Mouse (Mus musculus) adrenal gland, postnatal 4 days (tissue): ENCODE results near the gene Rsu1. TPM values are rescaled to one million over a fixed set of nuclear protein-coding genes. Genes with fewer than 3 reads are reported as not detected.

Experiments used
- DNase-seq, 2 experiments: peaks; one replicate each; pipeline ENCODE4 v3.0.0; 2021 to 2022; ENCODE audit warnings: low spot score in 2 of 2, mixed read lengths in 2 of 2
- total RNA-seq, 2 experiments: library from RNA; stranded (reverse); gene quantifications; 2 replicates each; pipeline ENCODE4 v1.2.3; 2021

The Rsu1 gene
- total RNA-seq, 2 experiments from 2014 or later, result 79.3 to 96.2 TPM

- no peak for DNase-seq
Observed at GRCm38 (mm10) chr2:13080476-13080875, 190.7 kb downstream of the Rsu1 start.

DNA sequence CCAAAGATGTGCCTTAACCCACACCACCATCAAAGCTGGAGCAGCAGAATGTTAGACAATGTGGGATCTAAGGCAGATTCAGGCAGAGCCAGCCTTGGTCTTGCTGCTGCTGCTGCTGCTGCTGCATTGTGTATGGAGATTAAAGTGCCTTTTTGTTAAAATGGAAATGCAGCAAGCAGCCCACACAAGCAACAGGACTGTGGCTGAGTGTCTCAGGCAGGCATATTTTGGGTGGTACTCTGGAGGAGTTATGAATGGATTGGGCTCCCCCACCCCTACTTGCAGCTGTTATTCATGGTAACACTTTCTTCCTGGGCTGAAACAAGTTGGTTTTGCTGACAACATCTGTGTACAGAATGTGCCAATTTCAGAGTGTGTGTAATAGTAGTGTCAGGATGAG lies 199.0 kb downstream of the Rsu1 start:
- DNase-seq, result no peak

GRCm38 (mm10) chr2:13060426-13061170 lies 210.6 kb downstream of the Rsu1 start:
- DNase-seq, result no peak

DNA sequence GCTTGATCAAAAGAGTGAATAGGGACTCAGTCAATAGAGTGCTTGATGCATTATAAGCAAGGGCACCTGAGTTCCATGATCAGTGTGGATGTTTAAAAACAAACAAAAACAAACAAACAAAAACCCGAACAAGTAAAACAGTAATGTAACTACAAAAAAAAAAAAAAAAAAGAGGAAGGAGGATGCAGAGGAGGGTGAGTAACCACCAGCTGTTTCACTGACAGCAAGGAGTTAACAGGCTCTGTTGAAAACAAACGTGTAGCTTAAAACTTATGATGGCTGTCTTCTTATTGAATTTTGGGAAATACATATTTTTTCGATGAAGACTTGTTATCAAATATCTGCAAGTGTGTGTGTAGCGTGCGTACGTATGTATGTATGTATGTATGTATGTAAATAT lies 222.6 kb downstream of the Rsu1 start:
- DNase-seq, result no peak

DNA sequence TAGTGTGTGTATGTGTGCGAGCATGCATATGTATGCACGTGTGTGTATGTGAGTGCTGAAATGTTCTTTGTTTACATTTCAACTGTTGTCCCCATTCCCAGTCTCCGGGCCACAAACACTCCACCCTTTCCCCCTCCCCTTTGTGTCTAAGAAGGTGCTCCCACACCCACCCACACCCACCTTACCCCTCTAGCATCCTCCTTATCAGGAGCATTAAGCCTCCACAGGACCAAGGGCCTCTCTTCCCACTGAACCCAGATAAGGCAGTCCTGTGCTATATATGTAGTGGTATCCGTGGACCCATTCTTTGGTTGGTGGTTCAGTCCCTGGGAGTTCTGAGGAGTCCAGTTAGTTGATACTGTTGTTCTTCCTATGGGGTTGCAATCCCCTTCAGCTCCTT lies 226.7 kb downstream of the Rsu1 start:
- no peak for DNase-seq

GRCm38 (mm10) chr2:13039785-13040184 lies 231.4 kb downstream of the Rsu1 start:
- DNase-seq, result no peak

GRCm38 (mm10) chr2:13038772-13039171 lies 232.4 kb downstream of the Rsu1 start:
- no peak for DNase-seq

Other genes starting within 250 kb of the Rsu1 start
- gene Cubn, start 220.4 kb upstream of the Rsu1 start, total RNA-seq, result 10 to 100 TPM in 1 of 2 experiments, under 1 TPM in 1; 0.59 to 10.6 TPM